Mouse (Mus musculus) testis, adult 2 months (tissue): ENCODE data around the gene Ptprcap.

Experiments used
- CTCF ChIP-seq: fragments of 200-500 bp; IDR thresholded peaks from 2 replicates; pipeline ENCODE4 v1.5.1; 2012; ENCODE audit warnings: low read depth, mild to moderate bottlenecking, inconsistent platforms, low read length, moderate library complexity; ENCODE audit not compliant: control insufficient read depth, insufficient read depth, insufficient replicate concordance
- POLR2A ChIP-seq: fragments of 200-500 bp; IDR thresholded peaks from 2 replicates; pipeline ENCODE4 v1.6.1; 2012; ENCODE audit warnings: low read depth, mild to moderate bottlenecking, inconsistent platforms, low read length, moderate library complexity; ENCODE audit not compliant: control insufficient read depth

DNA sequence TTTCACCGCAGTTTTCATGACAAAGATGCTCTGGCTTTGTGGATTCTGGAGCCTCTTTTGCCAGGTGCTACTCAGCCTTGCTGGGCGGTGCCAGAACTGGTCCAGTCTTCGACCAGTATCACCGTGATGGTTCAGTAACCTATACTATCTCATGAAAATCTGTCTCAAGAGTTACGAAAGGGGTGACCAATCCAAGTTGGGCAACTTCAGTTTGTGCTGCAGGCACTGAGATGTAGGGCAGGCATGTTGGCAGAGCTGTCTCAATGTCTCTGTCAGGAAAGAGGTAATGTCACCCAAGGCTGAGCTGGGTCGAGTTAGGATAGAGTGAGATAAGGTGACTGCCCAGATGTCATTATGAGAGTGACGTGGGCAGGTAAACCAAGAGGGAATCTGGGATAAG lies 27.0 kb downstream of the Ptprcap start:
- TF ChIP-seq CTCF: no peak
- no peak for TF ChIP-seq POLR2A
